Mouse (Mus musculus): ENCODE measurements around the gene Zfp148. TPM values are rescaled to one million over a fixed set of nuclear protein-coding genes. Genes with fewer than 3 reads are reported as not detected.
"Not testable (repeated sequence)": the region's sequence is repeated elsewhere in the genome, so short reads cannot be mapped to it uniquely, and the experiment has no call there.

The Zfp148 gene
- polyA plus RNA-seq (2016; fragmentation: Nextera tagmentation; extraction: Ambion mirVana): 44.2 and 49.2 TPM in 2 replicates

DNA sequence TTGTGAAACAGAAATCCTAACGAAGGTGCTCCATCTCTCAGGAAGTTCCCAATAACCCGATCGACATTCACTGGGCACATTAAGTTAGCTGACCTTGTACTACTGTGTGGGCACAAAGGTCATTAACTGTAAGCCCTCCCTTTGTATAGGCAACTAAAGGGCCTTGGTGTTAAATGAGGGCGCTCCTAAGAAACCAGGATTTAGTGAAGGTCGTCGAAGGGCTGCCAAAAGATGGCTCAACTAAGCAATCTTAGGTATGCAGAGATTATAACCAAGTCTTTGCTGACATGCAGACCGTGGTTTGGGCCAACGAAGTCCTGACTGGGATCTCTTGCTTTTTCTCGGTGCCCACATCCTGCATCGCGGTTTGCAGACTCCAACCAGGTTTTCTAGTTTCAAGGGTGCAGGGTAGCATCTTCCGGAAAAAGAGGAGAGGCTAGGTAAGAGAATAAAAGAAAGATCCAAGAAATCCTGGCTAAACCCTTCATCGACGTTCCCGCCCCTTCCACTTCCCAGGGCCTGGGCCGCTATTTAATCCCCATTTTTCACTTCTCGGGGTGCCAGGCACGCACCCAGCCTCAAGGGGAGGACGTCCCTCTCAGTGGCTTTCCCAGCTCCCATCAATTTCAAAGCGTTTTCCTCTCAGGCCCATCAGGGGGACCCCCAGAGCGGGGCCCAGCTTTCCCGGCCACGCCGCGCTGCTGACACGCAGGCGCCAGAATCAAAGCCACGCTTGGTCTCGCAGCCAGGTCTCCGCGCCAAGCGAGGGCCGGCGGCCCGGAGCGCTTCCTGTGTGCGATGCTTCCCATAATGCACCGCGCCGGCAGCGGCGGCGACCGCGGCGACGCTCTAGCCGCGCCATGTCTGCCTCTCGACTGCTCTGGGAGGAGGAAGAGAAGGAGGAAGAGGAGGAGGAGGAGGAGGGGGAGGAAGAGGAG lies at the start of gene Zfp148:
Gene Zfp148 (plus strand): TSS at position 893 of the 938 bp plus-strand sequence.
- peak within 1 kb of the TSS; percentile 96 for H3K27ac ChIP-seq
- not testable (repeated sequence) for H3K27me3 ChIP-seq (ENCODE audit: low read depth, poor library complexity, severe bottlenecking); H3K9me3 ChIP-seq (replicated peaks)
- 4% methylated on average over 50 of the region's 50 CpGs for WGBS
- DNase-seq (ENCODE audit: low spot score): peak; percentile 92
- peak within 1 kb of the TSS; percentile 72 for H3K4me3 ChIP-seq
- H3K36me3 ChIP-seq: peaks cover 13% of the 10 kb centered on the region
- peaks cover 16% of the 10 kb centered on the region for H3K4me1 ChIP-seq

- no peak for DNase-seq (ENCODE audit: low spot score)
- H3K9me3 ChIP-seq (replicated peaks): no peaks in the 10 kb centered on the region
- H3K4me3 ChIP-seq: no peak overlapping the region
- no peaks in the 10 kb centered on the region for H3K36me3 ChIP-seq
- H3K27ac ChIP-seq: no peak overlapping the region
- 88% methylated on average over 14 of the region's 14 CpGs for WGBS
- H3K4me1 ChIP-seq: peaks cover 7% of the 10 kb centered on the region; the same call in 1 of the 2 replicates
- H3K27me3 ChIP-seq (ENCODE audit: low read depth, poor library complexity, severe bottlenecking): no peaks in the 10 kb centered on the region
These were observed 47.6 kb upstream of the Zfp148 start for GRCm38 (mm10) chr16:33333015-33333414.

DNA sequence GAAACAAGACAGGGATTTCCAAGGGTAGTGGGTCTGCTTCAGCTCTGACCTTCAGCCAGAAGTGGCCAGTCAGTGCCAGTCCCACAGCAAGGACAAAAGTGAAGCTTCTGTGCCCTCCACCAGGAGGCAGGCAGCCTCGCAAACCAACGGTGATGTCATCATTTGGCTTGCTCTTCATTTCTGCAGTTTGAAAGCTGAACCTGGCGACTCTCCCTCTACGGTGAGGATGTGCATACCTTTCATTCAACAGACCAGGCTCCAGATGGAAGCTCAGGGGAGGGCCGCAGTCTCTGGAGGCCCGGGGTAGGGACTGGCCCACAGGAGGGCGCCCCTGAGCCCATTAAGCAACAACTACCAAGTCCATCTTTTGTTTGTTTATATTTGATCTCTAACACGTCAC lies 43.5 kb upstream of the Zfp148 start:
- H3K36me3 ChIP-seq: no peaks in the 10 kb centered on the region
- H3K4me3 ChIP-seq: no peak overlapping the region
- peaks cover 7% of the 10 kb centered on the region; the same call in 1 of the 2 replicates for H3K4me1 ChIP-seq
- 29% methylated on average over 8 of the region's 8 CpGs for WGBS
- H3K9me3 ChIP-seq (replicated peaks): no peaks in the 10 kb centered on the region
- peak overlapping the region; percentile 42 for H3K27ac ChIP-seq
- DNase-seq (ENCODE audit: low spot score): peak; percentile 62
- H3K27me3 ChIP-seq (ENCODE audit: low read depth, poor library complexity, severe bottlenecking): no peaks in the 10 kb centered on the region

DNA sequence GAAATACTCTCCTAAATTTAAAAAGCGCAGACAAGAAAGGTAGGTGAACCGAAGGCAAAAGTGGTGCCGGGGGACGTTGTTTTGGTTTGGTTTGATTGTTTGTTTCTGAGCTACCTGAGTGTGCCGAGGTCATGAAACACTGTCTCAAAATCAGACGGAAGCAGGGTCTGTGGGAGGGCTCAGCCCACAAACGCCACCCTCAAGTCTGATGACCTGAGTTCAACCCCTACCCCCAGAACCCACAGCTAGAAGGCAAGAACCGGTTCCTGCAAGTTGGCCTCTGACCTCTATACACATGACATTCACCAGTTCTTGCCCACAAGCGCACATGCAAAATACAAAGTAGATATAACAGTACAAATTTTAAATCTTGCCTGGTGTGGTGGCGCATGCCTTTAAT lies 43.0 kb upstream of the Zfp148 start:
- Histone ChIP-seq H3K36me3 (no peaks in the 10 kb centered on the region), H3K9me3 (replicated peaks) (no peaks in the 10 kb centered on the region), H3K4me3 (no peak overlapping the region), H3K27ac (no peak overlapping the region), H3K4me1 (peaks cover 7% of the 10 kb centered on the region; the same call in 1 of the 2 replicates), H3K27me3 (ENCODE audit: low read depth, poor library complexity, severe bottlenecking) (no peaks in the 10 kb centered on the region)
- 81% methylated on average over 10 of the region's 10 CpGs for WGBS
- DNase-seq (ENCODE audit: low spot score): no peak

- no peaks in the 10 kb centered on the region for H3K36me3 ChIP-seq
- H3K9me3 ChIP-seq (replicated peaks): no peaks in the 10 kb centered on the region
- 83% methylated on average over 4 of the region's 4 CpGs for WGBS
- no peaks in the 10 kb centered on the region for H3K27me3 ChIP-seq (ENCODE audit: low read depth, poor library complexity, severe bottlenecking)
- no peak overlapping the region for H3K4me3 ChIP-seq
- no peak for DNase-seq (ENCODE audit: low spot score)
- peaks cover 7% of the 10 kb centered on the region; the same call in 1 of the 2 replicates for H3K4me1 ChIP-seq
- no peak overlapping the region for H3K27ac ChIP-seq
These were observed 42.1 kb upstream of the Zfp148 start for GRCm38 (mm10) chr16:33338492-33338891.

- Histone ChIP-seq H3K4me1 (peaks cover 10% of the 10 kb centered on the region), H3K9me3 (replicated peaks) (no peaks in the 10 kb centered on the region), H3K36me3 (no peaks in the 10 kb centered on the region), H3K27me3 (ENCODE audit: low read depth, poor library complexity, severe bottlenecking) (no peaks in the 10 kb centered on the region), H3K4me3 (no peak overlapping the region), H3K27ac (no peak overlapping the region)
- no peak for DNase-seq (ENCODE audit: low spot score)
- WGBS: 86% methylated on average over 2 of the region's 2 CpGs
These were observed 41.2 kb upstream of the Zfp148 start for GRCm38 (mm10) chr16:33339476-33339875.

DNA sequence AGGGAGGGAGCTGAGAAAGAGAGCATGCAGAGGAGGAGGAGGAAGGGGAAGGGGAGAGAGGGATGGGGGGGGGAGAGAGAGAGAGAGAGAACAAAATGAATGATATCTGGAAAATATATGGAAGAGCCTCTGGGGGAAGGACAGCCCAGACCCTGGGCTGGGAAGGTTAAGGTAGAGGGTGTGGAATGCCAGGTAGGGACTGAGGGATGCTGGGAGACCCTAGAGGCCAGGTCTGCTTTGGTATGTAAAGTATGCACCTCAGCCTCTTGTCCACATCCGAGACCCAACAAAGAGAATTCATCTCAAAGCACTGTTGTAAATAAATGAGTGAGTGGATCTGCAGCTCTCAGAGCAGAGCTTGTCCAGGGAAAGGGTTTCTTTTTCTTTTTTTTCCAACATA lies 38.3 kb upstream of the Zfp148 start:
- Histone ChIP-seq H3K4me1 (peaks cover 17% of the 10 kb centered on the region), H3K27me3 (ENCODE audit: low read depth, poor library complexity, severe bottlenecking) (no peaks in the 10 kb centered on the region), H3K9me3 (replicated peaks) (no peaks in the 10 kb centered on the region), H3K36me3 (no peaks in the 10 kb centered on the region), H3K27ac (no peak overlapping the region), H3K4me3 (no peak overlapping the region)
- WGBS: 55% methylated on average over 1 of the region's 1 CpGs
- DNase-seq (ENCODE audit: low spot score): no peak

DNA sequence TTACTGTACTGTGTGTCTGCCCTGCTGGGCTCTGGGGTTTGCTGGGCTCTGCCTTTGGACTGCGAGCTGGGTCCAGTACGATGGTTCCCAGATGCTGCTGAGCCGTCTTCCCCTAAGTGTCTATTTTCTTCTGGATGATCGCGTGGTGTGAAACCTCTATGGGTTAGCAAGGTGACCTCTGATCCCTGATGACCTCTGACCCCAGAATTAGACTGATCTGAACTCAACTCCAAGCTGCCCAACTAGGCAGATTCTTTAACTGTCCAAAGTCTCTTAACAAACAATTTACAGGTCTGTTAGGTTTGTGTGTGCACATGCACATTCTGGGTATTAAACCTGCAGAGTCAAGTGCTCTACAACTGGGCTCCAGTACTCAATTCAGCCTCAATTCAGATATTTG lies 37.5 kb upstream of the Zfp148 start:
- no peaks in the 10 kb centered on the region for H3K27me3 ChIP-seq (ENCODE audit: low read depth, poor library complexity, severe bottlenecking)
- no peak overlapping the region for H3K4me3 ChIP-seq
- no peak overlapping the region for H3K27ac ChIP-seq
- H3K9me3 ChIP-seq (replicated peaks): no peaks in the 10 kb centered on the region
- no peak for DNase-seq (ENCODE audit: low spot score)
- H3K4me1 ChIP-seq: peaks cover 13% of the 10 kb centered on the region
- H3K36me3 ChIP-seq: no peaks in the 10 kb centered on the region
- 79% methylated on average over 5 of the region's 5 CpGs for WGBS

- H3K27ac ChIP-seq: no peak overlapping the region
- 93% methylated on average over 7 of the region's 7 CpGs for WGBS
- no peaks in the 10 kb centered on the region for H3K36me3 ChIP-seq
- peaks cover 13% of the 10 kb centered on the region for H3K4me1 ChIP-seq
- H3K4me3 ChIP-seq: no peak overlapping the region
- H3K27me3 ChIP-seq (ENCODE audit: low read depth, poor library complexity, severe bottlenecking): no peaks in the 10 kb centered on the region
- DNase-seq (ENCODE audit: low spot score): no peak
- no peaks in the 10 kb centered on the region for H3K9me3 ChIP-seq (replicated peaks)
These were observed 37.0 kb upstream of the Zfp148 start for GRCm38 (mm10) chr16:33343601-33344000.

- Histone ChIP-seq H3K27ac (no peak overlapping the region), H3K27me3 (ENCODE audit: low read depth, poor library complexity, severe bottlenecking) (no peaks in the 10 kb centered on the region), H3K4me3 (no peak overlapping the region), H3K9me3 (replicated peaks) (no peaks in the 10 kb centered on the region), H3K36me3 (no peaks in the 10 kb centered on the region), H3K4me1 (peaks cover 13% of the 10 kb centered on the region)
- DNase-seq (ENCODE audit: low spot score): no peak
- 56% methylated on average over 9 of the region's 9 CpGs for WGBS
These were observed 36.3 kb upstream of the Zfp148 start for GRCm38 (mm10) chr16:33344379-33344778.

DNA sequence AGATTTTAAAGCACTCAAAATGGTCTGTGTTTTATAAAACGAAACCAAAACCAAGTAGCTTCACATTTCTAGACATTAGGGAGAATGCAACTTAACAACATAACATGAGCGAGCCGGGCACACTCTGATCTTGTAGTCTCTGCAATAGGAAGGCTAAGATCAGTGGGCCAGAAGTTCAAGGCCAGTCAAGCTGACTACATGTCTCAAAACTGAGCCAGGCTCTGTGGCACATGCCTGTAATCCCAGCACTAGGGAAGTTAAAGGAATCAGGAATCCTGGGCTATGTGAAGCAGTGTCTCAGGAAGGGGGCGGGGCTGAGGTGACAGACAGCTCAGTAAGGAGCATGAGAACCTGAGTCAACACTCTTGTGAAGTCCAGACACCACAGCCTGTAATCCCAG lies 35.8 kb upstream of the Zfp148 start:
- 78% methylated on average over 4 of the region's 4 CpGs for WGBS
- H3K4me3 ChIP-seq: no peak overlapping the region
- no peaks in the 10 kb centered on the region for H3K36me3 ChIP-seq
- no peak for DNase-seq (ENCODE audit: low spot score)
- H3K4me1 ChIP-seq: peaks cover 13% of the 10 kb centered on the region
- H3K9me3 ChIP-seq (replicated peaks): no peaks in the 10 kb centered on the region
- no peak overlapping the region for H3K27ac ChIP-seq
- H3K27me3 ChIP-seq (ENCODE audit: low read depth, poor library complexity, severe bottlenecking): no peaks in the 10 kb centered on the region

- no peak overlapping the region for H3K4me3 ChIP-seq
- no peaks in the 10 kb centered on the region for H3K27me3 ChIP-seq (ENCODE audit: low read depth, poor library complexity, severe bottlenecking)
- no peak overlapping the region for H3K27ac ChIP-seq
- 29% methylated on average over 3 of the region's 3 CpGs for WGBS
- H3K4me1 ChIP-seq: peaks cover 13% of the 10 kb centered on the region
- no peaks in the 10 kb centered on the region for H3K9me3 ChIP-seq (replicated peaks)
- no peak for DNase-seq (ENCODE audit: low spot score)
- no peaks in the 10 kb centered on the region for H3K36me3 ChIP-seq
These were observed 34.3 kb upstream of the Zfp148 start for GRCm38 (mm10) chr16:33346376-33346775.

- WGBS: 85% methylated on average over 5 of the region's 5 CpGs
- peaks cover 13% of the 10 kb centered on the region for H3K4me1 ChIP-seq
- no peaks in the 10 kb centered on the region for H3K36me3 ChIP-seq
- H3K27ac ChIP-seq: no peak overlapping the region
- no peak for DNase-seq (ENCODE audit: low spot score)
- no peak overlapping the region for H3K4me3 ChIP-seq
- H3K9me3 ChIP-seq (replicated peaks): no peaks in the 10 kb centered on the region
- H3K27me3 ChIP-seq (ENCODE audit: low read depth, poor library complexity, severe bottlenecking): no peaks in the 10 kb centered on the region
These were observed 33.5 kb upstream of the Zfp148 start for GRCm38 (mm10) chr16:33347134-33347533.

Measured in limb, embryonic 10.5 days (tissue).